Mouse (Mus musculus): Measurements from ENCODE around the gene Sars. TPM values are rescaled to one million over a fixed set of nuclear protein-coding genes. Genes with fewer than 3 reads are reported as not detected.

Gene Sars
- 10 to 100 TPM; 53.9 to 57.3 TPM for total RNA-seq (2023)

DNA sequence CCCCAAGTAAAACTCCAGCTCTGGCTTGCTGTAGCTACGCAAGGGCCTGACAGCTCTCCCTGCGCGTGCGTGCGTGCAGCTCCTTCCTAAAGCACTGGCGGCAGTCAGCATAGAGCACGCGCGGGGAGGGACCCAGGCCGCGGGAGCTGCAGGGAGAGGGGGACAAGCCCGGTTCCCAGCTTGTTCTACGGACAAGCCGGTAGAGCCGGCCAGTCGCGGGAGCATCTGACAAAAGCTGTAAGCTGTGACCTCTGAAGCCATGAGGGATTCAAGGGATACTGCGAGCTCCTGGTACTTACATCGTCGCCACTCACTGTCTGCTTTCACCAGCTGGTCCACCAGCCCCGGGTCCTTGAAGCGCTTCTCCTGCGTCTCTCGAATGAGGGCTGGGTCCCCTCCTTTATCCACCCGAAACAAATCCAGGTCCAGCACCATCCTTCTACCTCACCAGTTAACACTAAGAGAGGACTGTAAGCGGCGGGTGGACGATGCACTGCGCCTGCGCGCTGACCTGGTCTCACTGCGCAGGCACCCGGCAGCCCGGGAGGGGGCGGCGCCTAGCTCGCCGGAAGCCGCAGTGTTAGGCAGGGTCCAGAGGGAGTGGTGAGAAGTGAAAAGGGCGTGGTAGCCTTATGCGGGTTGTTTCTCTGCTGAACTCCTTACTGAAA, at the start of gene Sars:
Sars (minus strand) TSS at position 512 of the 668 bp plus-strand sequence.

DNA sequence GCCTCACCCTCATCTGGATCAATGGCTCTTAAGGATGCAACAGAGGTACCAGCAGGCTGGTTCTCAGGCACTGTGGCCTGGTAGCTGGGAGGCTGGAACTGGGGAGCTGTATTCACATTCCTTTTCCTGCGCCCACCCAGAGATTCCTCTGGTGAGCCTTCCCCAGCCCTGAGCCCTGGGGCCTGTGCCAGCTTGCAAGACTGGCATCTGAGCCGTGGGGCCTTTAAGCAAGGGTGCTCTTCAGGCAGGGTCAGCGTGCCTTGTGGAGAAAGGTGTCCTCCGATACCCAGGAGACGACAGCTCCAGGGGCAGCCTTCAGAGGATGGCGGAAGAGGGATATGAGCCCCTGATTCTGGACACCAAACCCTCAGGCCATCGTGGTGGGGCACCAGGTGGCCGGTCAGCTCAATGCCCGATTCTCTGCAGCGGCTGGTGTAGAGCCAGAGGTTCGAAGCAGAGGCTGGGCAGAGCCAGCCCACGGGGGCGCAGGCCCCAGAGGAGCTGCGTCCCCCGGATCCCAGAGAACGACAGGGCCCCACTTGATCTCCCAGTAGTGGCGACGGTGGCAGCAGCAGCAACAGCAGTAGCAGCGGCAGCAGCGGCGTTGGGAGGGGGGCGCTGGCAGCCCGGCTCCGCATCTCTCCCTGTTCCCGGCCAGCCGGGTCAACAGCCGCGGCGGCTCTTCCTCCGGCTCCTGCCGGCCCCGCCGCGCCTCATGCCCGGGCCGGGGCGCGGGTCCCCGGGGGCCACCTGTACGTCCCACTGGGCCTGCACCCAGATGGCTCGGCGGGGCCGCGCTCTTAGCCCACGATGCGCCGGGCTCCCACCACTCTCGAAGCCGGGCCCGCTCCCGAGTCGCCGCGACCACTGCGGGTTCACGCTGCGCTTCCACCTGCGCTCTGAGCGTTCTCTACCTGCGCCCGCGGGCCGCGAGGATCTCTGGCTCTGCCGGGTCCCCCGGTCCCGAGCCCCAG, 29.9 kb downstream of the Sars start, which contains the start of gene Celsr2:
Celsr2 (minus strand) TSS at position 696 of the 974 bp plus-strand sequence.

GRCm38 (mm10) chr3:108383485-108384354, 61.3 kb downstream of the Sars start, which contains the start of gene Psrc1:
Gene Psrc1, plus strand, starts transcription at chr3:108383839.

Other genes with a start within 250 kb of the Sars start
- gene Cyb561d1, start 244.0 kb downstream of the Sars start, total RNA-seq (2023): 10 to 100 TPM; 29.1 to 31.1 TPM
- 10 to 100 TPM; 12.1 to 12.2 TPM for gene Atxn7l2, start 234.3 kb downstream of the Sars start, total RNA-seq (2023)
- not detected for gene Sypl2, start 218.6 kb downstream of the Sars start, total RNA-seq (2023)
- gene Psma5, start 188.3 kb downstream of the Sars start, total RNA-seq (2023): 10 to 100 TPM; 34.4 to 34.9 TPM
- 100 to 1,000 TPM; 154 to 156 TPM for gene Sort1, start 161.1 kb downstream of the Sars start, total RNA-seq (2023)
- not detected for gene Mybphl, start 80.3 kb downstream of the Sars start, total RNA-seq (2023)
- gene Psrc1, start 61.4 kb downstream of the Sars start, total RNA-seq (2023): 1 to 10 TPM; 8.8 to 9.3 TPM
- 1 to 10 TPM; 1.1 to 1.3 TPM for gene Celsr2, start 29.7 kb downstream of the Sars start, total RNA-seq (2023)
- not detected for gene 1700013F07Rik, start 88.9 kb upstream of the Sars start, total RNA-seq (2023)
- not detected for gene 5330417C22Rik, start 91.3 kb upstream of the Sars start, total RNA-seq (2023)
- gene Tmem167b, start 117.3 kb upstream of the Sars start, total RNA-seq (2023): 10 to 100 TPM; 35.3 to 37.7 TPM
- gene Taf13, start 126.5 kb upstream of the Sars start, total RNA-seq (2023): 10 to 100 TPM; 22.6 to 29.8 TPM
- 1 to 10 TPM; 4.1 to 9.3 TPM for gene Wdr47, start 146.1 kb upstream of the Sars start, total RNA-seq (2023)
- 10 to 100 TPM; 15.8 to 24.6 TPM for gene Clcc1, start 208.7 kb upstream of the Sars start, total RNA-seq (2023)